Mouse (Mus musculus) bone marrow, adult 2 months (tissue): ENCODE data around the gene 6030408B16Rik.

Experiments
- CTCF ChIP-seq: fragments of 200-500 bp; IDR thresholded peaks from 2 replicates; pipeline ENCODE4 v1.5.1; 2011; ENCODE audit warnings: low read length, control low read depth; ENCODE audit not compliant: control insufficient read depth, insufficient read depth
- POLR2A ChIP-seq: fragments of 200-500 bp; IDR thresholded peaks from 2 replicates; pipeline ENCODE4 v1.6.1; 2011; ENCODE audit warnings: low read depth, mild to moderate bottlenecking, control low read depth, low read length, borderline replicate concordance; ENCODE audit not compliant: control insufficient read depth

- no peak for TF ChIP-seq POLR2A
- TF ChIP-seq CTCF = no peak
Measured at GRCm38 (mm10) chr15:101331090-101331489, 38.1 kb downstream of the 6030408B16Rik start.
